Mouse (Mus musculus): Measurements from ENCODE around the gene Usp2. TPM values are rescaled to one million over a fixed set of nuclear protein-coding genes. Genes with fewer than 3 reads are reported as not detected.

The Usp2 gene
- total RNA-seq, 4 experiments from 2014 or later: 222 to 251 (median 237) TPM

GRCm38 (mm10) chr9:44075276-44075995, 8.6 kb downstream of the Usp2 start:
- DNase-seq (ENCODE audit: low spot score in 2 of 2): peak in 1 of 2 experiments; percentile 9

GRCm38 (mm10) chr9:44075996-44076763, 9.4 kb downstream of the Usp2 start:
- peak in 1 of 2 experiments; percentile 3 for DNase-seq (ENCODE audit: low spot score in 2 of 2)

- DNase-seq (ENCODE audit: low spot score in 2 of 2): peak; percentile 83 to 88
Measured at GRCm38 (mm10) chr9:44076764-44077120, 9.9 kb downstream of the Usp2 start.

- peak in 1 of 2 experiments; percentile 3 for DNase-seq (ENCODE audit: low spot score in 2 of 2)
Measured at GRCm38 (mm10) chr9:44077266-44077910, 10.6 kb downstream of the Usp2 start.

DNA sequence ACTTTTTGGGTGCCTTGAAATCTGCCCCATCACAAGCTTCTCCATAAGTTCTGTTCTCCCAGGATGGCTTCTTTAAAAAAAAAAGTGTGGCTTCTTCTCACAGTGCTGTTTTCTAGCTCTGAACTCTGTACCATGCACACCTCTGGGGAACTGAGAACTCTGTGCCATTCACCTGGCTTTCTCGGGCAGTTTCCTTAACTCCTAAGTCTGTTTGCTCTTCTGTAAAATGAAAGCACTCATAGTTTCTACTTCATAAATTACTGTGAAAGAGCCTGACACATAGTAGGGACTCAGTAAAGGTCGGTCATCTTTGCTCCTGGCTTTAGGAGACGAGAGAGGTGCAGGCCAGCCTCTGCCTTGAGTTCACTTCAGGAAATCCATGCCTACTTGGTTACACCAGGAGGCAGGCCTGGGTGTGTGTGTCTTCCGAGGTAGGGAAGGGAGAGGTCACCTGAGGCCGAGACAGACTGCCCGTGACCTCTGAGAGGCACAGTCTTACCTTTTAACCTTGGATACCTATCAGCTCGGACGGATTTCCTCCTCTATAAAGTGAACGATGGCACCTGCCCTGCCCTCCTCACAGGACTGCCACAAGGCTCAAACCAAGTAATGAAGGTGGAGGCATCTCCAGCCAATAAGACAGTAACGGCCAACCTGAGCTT, 11.4 kb downstream of the Usp2 start:
- DNase-seq (ENCODE audit: low spot score in 2 of 2): peak; percentile 21 to 26

DNA sequence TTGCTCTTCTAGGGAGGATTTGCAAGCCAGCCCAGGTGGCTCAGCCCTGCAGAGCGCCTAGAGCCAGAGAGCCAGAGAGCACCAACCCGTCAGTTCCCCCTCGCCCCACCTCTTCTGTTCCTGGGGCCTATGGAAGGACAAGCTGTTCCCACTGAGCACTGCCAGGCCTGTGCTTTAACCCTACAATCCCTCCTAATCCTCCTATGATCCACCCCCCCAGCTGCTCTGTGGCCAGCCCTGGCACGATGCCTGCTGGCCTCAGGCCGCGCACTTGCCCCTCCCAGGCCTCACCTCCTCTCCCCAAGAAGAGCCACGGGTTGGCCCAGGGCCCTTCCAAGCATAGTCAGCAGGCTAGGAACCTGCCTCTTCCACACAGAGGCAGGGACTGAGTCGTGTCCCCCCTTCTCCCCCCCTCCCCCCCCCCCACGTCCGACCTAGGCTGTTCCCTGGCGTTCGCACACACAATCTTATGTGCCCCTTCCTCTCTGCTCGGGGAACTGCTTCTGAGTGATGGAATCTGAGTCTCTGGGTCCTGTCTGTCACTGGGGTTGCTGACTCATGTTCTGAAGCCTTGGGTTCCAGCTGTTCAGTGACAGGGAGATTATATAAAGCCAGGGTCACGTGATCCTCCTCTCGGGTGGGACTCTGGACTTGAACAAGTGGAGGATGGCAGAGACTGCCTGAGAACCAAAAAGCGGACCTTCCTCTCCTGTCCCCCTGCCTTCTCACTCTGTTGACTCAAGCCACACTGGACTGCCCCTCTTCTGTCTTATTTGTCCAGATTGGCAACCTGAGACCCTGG, 12.3 kb downstream of the Usp2 start:
- DNase-seq (ENCODE audit: low spot score in 2 of 2): peak; percentile 86 to 91

DNA sequence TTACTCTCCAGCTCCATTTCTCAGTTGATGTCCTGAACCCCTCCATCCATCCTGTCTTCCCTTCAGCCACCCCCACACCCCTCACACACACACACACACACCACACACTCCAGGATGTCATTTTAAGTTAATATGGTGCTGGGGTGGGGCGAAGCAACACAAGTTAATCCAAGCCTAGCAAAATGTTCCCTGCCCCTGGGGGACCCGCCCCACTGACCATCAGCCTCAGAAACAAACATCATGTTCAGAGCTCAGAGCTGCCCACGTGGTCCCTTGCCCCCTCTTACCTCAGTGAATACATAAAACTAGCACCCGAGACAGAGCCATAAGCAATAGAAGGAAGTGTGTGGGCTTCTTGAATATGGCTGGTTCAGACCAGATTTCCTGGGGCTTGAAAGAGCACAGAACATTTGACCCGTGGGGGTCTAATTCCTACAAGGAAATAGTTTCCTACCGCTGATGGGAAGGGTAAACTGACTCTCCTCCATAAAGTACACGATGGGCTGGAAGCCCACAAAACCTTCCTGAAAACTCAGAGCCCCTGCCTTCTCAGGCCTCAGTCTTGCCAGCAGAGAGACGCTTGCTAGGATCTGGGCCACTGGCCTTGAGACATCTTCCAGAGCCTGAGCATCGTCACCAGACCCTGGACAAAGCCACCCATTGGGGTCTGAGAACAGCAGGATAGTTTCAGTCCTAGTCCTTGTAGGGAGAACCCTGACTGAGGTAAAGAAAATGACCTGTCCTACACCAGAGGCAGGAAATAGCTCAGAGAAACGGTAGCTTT, 13.4 kb downstream of the Usp2 start:
- peak; percentile 3 to 9 for DNase-seq (ENCODE audit: low spot score in 2 of 2)

- DNase-seq (ENCODE audit: low spot score in 2 of 2): peak in 1 of 2 experiments; percentile 47
Measured at GRCm38 (mm10) chr9:44080953-44081352, 14.1 kb downstream of the Usp2 start.

GRCm38 (mm10) chr9:44081581-44081980, 14.8 kb downstream of the Usp2 start:
- DNase-seq (ENCODE audit: low spot score in 2 of 2): no peak

GRCm38 (mm10) chr9:44082266-44082665, 15.4 kb downstream of the Usp2 start:
- no peak for DNase-seq (ENCODE audit: low spot score in 2 of 2)

DNA sequence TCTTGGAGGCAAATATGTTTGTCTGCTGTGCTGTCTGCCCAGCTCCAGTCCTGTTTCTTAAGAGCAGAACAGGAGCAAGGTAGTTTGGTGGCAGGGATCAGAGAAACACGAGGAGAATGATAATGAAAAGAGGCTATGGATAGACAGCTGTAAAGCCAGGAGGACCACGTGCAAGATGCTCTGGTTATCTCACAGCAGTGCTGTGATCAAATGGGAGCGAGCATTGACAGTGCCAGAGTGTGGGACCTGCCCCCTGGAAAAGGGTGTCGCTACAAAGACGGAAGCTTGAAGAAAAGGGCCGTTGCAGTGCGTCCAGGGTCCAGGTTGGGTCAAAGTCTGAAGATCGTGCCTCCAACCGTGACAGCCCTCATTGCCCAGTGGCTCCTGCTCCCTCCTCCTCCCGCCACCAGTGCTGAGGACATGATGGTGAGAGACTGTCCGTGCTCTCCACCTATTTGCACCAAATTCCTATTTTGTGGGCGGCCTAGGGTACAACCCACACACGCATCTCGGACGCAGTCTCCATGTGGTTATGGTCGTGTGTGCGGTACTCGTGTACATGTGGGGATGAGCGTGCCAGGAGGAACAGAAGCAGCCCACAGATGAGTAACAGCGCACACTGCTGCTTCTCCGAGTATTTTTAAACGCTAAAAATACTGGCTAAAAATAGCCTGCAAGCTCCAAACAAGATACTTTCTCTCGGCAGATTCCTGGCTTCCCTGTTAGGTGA, 16.7 kb downstream of the Usp2 start:
- peak in 1 of 2 experiments; percentile 60 for DNase-seq (ENCODE audit: low spot score in 2 of 2)

- DNase-seq (ENCODE audit: low spot score in 2 of 2): no peak
Measured at GRCm38 (mm10) chr9:44084236-44084635, 17.4 kb downstream of the Usp2 start.

DNA sequence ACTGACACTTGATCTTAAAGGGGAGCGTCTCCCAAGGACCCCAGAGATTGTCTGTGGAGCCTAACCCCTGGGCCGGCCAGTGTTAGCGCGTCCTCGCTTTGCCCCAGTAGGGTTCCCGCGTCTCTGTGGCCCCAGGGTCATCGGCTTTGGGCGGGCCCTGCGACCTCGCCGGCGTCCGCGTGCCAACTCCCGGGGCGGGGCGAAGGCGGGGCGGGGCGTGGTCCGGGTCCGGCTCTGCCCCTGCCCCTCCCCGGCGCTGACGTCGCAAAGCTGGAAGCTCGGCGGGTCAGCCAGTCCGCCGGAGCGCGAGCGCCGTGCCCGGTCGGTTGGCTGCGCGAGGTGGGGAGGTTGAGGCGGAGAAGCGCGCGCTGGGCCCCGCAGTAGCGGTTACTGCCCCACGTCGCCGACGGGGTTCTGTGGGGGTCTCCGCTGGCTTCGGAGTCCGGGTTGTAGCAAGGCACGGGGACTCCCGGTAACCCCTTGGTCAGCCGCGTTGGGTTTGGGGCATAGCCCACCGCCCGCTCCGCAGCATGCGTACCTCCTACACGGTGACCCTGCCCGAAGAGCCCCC, 17.9 kb downstream of the Usp2 start:
- peak; percentile 96 for DNase-seq (ENCODE audit: low spot score in 2 of 2)

GRCm38 (mm10) chr9:44085276-44085675, 18.5 kb downstream of the Usp2 start:
- DNase-seq (ENCODE audit: low spot score in 2 of 2): peak in 1 of 2 experiments; percentile 17

- peak in 1 of 2 experiments; percentile 88 for DNase-seq (ENCODE audit: low spot score in 2 of 2)
Measured at GRCm38 (mm10) chr9:44085741-44086665, 19.2 kb downstream of the Usp2 start.

- DNase-seq (ENCODE audit: low spot score in 2 of 2): no peak
Measured at GRCm38 (mm10) chr9:44086960-44087359, 20.1 kb downstream of the Usp2 start.

- peak in 1 of 2 experiments; percentile 76 for DNase-seq (ENCODE audit: low spot score in 2 of 2)
Measured at GRCm38 (mm10) chr9:44087761-44088455, 21.1 kb downstream of the Usp2 start.
